Mouse (Mus musculus) embryo, embryonic 11 days (tissue): ENCODE measurements around the gene Dnajc24.

Experiments
- DNase-seq: peaks from one replicate; pipeline ENCODE4 v3.0.0-alpha.2; 2015

Dnajc24 gene

DNA sequence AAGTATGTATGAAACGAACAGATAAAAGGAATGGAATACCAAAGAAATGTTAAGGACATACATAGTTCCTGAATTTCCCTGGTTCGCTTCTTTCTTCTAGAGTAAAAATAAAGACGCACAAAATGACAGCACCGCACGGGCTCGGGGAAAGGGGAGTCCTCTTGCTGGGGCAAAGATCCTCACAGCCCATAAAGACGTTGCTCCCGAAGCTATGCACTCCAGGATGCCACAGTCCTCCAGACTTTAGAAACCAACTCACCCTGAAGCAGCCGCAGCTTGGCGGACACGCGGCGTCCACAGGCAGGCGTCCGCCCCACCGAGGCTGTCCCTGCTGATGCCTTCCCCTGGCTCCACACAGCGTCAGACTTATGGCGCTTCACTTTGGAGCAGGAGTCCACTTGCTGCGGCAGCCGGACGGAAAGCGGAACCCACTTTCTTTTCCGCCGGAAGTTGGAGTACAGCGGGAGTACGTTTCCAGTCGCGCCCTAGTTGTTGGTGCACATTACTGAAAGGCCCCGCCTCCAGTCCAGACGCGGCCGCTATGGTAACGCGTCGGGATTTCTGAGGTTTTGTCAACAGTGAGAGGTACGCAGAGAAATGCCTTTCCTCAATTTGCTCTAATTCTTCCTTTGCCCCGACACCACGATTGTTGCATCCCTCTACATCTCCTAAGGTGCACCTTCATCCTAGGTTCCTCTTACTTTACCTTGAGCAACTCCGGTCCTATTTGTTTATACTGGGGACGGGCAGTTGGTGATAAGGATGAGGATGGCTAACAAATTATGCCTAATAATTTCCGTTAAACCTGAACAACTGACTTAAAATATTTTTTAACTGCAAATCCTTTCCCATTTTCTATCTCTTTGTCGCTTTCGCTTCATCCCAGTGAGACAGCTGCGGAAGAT lies at the start of gene Dnajc24:
Dnajc24 (minus strand) TSS at position 715 of the 905 bp plus-strand sequence.
- DNase-seq, result peak; percentile 95

DNA sequence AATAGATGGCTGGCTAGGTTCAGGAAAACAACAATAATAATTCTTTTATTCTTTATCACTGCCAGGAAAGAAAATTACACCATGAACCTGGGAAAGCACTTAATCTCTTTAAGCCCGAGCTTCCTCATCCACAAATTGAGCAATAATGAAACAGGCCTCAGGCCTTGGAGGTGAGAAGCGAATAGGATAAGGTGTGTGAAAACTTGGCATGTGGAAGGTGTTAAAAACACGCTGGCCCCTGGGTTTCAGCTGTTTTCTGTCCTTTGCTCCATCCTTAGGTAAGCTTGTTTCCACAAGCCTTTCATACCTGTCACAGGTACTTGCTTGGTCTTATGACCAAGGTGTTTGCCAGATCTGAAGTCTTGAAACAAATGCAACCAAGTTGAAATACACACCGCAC lies 43.3 kb upstream of the Dnajc24 start:
- DNase-seq, result no peak

DNA sequence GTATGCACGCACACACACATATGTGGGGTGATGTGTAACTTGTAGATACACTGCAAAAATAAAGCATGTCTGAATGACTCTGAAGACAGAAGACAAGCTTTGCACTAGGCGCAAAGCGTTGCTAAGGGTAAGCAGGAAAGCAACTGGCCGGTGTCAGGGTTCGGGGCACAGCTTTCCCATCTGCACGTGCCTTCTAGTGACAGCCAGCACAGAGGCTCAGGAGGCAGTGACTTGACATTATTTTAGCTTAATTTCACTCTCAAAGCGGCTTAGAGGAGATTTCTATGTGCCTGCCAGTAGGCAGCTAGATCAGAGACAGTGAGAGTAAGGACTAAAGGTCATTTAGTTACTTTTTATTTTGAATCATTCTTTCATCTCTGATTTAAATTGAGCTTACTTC lies 39.1 kb upstream of the Dnajc24 start:
- peak; percentile 19 for DNase-seq

DNA sequence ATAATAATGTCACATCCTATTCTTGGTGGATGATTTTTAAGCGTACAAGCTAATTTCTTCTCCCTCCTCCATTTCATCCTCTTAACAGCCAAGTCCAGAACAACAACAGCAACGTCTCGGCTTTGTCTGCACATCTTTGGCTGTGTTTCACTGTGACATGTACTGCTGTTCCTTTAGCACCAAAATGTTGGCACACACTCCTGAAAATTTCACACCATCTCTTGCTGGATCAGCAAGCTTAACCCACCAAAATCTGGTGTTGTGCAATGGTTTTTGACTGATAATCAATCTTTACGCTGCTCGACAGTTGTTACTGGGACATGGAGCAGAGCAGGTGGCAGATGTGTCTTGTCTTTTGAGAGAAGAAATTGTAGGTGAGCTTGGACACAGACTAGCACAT lies 38.6 kb upstream of the Dnajc24 start:
- DNase-seq, result no peak

DNA sequence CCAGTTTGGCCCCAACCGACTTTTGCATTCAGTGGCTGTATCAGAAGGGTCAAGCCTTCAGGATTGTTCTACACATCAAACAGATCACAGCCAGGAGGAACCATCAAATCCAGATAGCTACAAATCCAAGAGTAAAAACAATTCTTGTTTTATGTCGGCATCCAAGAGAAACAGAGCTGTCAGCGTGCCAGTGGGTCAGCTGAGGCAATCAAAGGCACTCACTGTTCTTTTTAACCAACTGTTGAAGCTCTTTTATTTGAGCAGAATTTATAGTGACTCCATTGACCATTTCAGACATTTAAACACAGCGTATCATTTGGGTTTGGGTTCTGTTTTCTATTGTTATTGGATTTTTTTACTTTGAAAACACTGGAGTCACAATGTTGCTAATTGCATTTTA lies 34.9 kb upstream of the Dnajc24 start:
- no peak for DNase-seq

DNA sequence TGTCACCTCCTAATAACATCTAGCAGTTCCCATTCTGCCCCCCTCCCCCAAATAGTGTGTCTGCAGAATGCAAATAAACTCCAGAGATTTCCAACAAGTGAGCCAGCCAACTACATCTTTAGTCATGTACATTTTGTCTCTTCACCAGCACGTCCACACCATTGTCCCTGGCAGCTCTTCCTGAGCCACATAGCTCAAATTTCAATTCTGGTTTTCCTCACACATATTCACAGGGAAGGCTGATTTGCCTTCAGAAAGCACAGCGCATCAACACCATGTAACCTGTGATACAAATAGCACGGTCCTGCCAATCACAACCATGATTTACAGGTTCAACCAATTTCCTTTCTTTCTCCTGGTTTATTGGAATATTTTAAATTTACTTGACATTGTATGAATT lies 21.5 kb upstream of the Dnajc24 start:
- no peak for DNase-seq

DNA sequence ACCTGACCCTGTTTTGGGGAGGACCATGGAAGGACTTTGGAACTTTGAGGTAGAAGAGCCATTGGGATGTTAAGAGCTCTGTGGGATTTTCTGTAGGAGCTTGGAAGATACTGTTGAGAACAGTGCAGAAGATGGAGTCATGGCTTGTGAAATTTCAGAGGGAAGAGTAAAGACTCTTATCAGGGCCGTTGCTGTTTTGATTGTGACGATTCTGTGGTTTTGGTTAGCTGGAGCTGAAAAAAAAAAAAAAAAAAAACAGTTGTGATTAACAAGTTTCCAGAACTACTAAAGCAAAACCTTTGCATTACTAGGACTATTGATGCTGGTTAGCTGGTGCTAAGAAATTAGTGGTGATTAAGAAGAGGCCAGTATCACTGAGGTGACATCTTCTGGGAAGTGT lies 5.1 kb upstream of the Dnajc24 start:
- no peak for DNase-seq

DNA sequence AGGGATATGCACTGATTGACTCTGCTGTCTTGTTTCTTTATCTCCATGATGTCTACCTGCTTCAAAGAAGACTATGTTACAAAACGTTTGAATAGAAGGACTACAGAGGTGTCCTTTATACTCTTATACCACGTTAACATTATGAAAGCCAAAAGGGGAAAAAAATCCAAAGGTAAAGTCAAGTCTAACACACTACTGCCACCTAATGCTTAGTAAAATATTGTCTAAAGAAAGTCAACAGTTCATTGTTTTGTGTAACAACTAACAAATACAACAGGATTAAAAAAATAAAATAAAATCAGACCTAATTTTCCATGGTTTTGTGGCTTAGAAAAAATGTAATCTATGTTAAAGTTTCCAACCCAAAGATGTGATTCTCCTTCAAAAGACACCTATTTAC lies 15.3 kb downstream of the Dnajc24 start:
- DNase-seq, result no peak

DNA sequence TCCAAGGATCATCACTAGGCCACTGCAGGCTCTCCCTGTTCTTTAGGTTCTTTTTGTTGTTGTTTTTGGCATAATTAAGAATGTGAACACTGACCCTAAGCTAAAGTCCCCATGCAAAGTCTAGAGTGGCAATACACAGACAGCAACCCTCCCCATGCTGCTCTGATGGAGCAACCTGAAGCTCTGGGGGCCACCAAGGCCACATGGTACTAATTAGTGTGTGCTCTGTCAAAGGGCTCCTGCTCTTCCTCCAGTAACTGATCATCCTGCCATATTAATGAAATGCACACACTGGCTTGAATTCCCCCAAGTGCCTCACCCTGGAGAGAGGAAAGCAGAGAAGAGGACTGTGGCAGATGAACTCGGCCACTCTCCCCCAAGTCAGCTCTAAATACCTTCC lies 16.2 kb downstream of the Dnajc24 start:
- peak; percentile 45 for DNase-seq

DNA sequence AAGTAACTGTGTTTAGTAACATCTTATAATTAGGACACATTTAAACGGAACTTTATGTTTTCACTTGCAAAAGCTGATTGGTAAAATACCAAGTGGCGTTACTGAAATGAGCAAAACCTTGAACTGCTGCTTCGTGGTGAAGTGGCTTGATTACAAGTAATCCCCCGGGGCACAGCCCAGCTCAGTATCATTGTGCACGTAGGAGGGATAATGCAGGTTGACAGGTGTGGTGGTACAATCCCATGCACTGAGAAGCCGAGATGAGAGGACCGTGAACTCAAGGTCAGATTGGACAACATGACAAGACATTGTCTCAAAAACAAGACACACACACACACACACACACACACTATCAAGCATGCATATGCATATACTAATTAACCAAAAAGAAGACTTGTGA lies 18.1 kb downstream of the Dnajc24 start:
- no peak for DNase-seq

DNA sequence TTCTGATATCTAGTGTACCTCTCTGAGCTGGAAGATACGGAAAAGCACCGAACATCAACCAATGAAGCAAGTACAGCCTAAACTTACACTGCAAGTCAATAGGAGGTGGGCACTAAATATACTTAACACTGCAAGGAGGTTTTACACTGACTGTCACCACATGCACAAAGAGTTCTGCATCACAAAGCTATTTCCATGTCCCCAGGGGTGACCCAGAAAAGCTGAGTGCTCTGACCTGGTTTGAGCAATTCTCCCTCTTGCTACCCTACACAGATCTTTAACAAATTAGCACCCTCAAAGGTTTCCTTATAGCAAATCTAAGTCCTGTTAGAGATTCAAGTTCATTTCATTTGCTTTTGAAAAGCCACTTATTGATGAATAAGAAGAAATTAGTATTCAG lies 25.3 kb downstream of the Dnajc24 start:
- no peak for DNase-seq

DNA sequence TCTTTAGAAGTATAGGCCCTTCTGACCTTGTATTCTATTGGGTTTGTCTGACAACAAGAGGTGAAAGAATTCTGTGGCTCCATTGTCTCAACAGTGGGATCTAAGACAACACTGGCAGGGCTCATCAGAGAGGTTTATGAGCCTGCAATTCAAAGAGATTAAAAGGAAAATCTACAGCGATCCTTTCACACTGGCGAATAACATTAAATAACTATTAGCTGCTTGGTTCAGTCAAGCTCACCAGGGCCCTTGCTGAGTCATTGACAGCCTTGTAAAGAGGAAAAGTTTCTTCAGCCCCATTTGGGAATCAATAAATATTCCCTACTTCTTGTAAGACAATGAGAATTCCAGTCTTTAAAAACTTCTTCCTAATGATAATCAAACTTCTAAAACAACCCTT lies 29.4 kb downstream of the Dnajc24 start:
- DNase-seq, result peak; percentile 25

DNA sequence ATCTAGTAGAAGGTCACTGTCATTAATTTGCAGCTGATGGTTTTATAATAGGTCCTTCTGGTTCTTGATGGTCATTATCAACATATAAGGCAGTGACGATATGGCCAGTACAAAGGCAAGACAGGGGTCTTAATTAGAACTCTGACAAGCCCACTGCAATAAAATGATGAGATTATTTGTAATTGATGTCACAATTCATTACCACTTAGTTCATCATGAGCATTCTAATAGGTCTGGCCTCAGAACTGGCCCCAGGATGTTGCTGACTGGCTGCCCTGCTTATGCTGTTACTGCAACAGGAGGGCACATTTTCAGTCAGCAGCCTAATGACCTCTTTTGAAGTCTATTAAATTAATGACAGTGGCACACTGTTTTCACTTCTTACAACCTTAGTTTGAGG lies 39.9 kb downstream of the Dnajc24 start:
- DNase-seq, result no peak

DNA sequence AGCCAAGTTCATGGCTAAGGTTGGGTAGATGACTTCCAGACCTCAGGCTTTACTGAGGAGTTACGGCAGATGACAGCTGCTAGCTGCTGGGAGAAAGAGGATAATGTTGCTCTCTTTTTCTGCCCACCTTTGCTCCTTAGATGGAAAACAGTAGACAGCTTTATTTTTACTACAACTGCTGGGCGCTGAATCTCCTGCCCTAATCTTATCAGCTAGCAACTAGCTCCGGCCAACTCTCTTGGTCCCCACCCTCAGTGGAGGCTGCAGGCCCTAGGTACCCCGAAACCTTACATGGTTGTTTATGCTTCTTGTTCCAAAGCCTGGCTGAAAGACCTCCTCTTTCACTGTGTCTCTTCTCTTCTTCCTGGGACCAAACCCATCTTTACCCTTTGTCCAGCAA lies 49.5 kb downstream of the Dnajc24 start:
- no peak for DNase-seq

DNA sequence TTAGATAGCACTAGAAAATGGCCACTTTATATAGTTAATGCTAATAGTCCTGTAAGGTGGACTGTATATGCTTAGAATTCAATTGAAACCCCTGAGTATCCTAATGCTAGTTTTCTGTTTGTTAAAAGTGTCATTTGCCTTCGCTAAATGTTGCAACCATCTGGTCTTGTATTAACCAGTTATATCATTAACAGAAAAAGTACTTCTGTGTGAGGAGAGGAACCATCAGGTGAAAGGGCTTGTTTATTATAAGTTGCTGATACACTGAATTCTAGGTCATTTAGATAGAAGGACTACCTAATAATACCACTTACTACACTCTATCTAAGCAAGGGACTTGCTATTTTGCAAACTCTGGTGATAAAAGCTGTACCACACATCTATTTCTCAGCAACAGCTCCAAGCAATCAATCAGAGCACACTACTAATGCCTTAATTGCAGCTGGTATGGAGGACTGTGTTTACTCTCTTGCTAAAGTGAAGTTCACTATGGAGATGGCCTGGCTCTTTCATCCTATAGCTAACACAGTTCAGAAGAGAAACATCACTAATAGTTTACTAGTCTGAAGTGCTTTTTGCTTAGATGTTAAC lies 51.9 kb downstream of the Dnajc24 start:
- DNase-seq, result no peak

DNA sequence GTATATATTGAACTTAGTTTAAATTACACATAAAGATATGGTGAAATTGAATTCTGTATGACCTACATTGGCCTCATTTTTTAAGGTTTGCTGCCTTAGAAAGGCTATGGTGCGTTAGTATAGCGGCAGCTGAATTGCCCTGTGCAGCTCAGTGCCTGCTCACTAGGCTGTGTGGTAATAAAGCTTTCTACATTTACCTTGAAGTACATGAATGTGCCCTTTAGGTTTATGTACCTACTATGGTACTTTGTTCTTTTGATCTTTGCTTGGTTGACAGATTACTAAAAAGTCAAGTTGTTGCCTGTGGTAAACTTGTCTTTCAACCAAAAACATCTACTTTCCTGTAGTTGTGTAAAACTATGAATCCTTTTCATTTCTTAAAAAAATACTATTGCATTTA lies 53.2 kb downstream of the Dnajc24 start:
- DNase-seq, result no peak

DNA sequence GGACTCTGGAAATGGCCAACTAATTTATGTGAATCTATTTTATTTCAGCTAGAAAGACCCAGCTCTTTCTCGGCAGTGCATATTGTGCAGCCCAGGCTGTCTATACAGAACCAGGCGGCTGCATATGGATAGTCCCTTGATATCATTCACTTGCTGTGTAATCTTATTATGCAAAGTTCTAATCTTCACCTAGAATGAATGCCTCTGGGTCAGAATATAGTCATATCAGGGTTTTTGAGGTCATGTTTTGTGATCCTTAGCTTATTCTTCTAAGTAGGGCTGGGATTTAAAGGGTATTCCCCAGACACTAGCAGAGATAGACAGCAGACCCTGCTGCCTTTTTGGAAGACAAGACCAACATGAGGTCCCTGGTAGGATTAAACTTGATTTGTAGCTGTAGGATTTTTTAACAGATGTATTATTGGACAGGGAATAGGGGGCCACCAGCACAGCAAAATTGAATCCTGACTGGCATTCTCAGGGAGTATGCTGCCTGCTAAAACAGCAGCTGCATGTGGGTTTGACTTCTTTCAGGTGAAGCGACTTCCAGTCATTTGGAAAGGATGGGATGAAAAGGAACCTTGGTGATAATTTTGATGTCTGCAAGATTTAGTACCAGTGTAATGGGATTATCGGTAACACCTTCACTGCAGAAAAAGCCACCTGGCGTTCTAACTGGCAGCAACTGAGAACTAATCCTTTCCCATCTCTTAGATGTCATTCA lies 85.6 kb downstream of the Dnajc24 start:
- peak; percentile 3 for DNase-seq
